Mouse (Mus musculus) heart, adult 18-20 months (tissue): ENCODE data around the gene Acox2. TPM values are rescaled to one million over a fixed set of nuclear protein-coding genes. Genes with fewer than 3 reads are reported as not detected.
A peak's percentile ranks its signal among the peaks of the same experiment; 100 is the strongest.
"Not testable (repeated sequence)": the region's sequence is repeated elsewhere in the genome, so short reads cannot be mapped to it uniquely, and the experiment has no call there.

Experiments used
- DNase-seq, 2 experiments: peaks; one replicate each; pipeline ENCODE4 v3.0.0; 2021 to 2022; ENCODE audit warnings: mixed read lengths in 1 of 2
- long read RNA-seq, 2 experiments: library from polyadenylated mRNA; stranded (forward); transcript quantifications; one replicate each; pipeline ENCODE4 v2.0.0; 2021
- total RNA-seq, 2 experiments: library from RNA; stranded (reverse); gene quantifications; 2 replicates each; pipeline ENCODE4 v1.2.3; 2021

Acox2 gene
- under 1 TPM; 0.35 to 0.72 TPM for total RNA-seq
- long read RNA-seq, experiment 1, result 0 reads
- long read RNA-seq, experiment 2, result 0 reads

DNA sequence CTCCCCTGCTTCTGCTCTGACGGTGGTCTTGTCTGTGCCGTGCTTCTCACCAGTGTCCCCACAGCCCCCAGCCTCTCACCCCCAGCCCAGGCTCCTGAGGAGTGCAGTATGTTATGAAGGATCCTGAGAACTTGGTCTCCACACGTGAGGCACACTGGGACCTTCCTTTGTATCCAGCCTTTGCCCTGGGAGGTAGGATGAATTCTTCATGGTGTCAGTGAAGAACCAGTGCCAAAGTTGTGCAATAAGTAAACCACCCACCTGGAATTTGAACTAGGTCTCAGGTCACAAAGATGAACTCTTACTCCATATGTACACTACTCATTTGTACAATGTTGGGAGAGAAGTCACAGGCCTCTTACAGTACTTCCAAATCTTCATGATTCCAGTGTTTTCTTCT lies at the start of gene Acox2:
TSS of gene Acox2 (minus strand) at position 188 of the 400 bp plus-strand sequence.
- no peak for DNase-seq

DNA sequence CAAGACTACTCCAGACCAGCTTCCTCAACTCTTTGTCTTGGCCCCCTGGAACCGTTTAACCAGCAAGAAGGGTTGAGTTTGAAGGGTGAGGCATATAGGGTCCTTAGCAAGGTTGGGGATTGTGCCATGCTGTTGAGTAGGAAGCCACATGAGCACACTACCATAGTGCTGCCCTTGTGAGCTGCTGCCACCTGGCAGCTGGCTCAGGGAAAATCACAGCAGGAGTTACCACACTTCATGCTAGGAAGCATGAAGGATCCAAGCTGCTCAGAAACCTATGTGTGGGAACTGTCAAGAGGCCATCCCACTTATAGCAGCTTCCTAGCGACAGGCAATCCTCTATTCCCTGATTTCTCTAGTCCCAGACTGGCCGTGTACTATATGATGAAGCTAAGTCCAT lies 49.5 kb upstream of the Acox2 start:
- DNase-seq, result no peak

DNA sequence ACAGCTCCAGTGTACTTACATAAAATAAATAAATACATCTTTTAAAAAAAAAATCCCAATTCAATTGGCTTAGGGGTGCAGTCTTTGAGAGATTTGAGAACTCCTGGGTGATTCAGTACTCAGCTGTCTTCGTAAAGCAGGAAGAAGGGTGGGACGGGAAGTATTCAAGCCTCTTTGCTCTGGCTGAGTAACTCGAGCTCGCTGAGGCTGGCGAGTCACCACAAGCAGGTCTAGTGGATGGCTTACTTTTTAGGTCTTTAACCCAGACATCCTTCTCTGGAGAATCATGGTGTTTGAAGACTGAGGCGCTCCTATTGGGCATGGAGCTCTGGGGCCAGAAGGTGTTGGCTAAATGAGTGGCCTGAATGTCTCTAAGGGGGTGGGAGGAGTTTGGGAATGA lies 47.7 kb upstream of the Acox2 start:
- no peak for DNase-seq

DNA sequence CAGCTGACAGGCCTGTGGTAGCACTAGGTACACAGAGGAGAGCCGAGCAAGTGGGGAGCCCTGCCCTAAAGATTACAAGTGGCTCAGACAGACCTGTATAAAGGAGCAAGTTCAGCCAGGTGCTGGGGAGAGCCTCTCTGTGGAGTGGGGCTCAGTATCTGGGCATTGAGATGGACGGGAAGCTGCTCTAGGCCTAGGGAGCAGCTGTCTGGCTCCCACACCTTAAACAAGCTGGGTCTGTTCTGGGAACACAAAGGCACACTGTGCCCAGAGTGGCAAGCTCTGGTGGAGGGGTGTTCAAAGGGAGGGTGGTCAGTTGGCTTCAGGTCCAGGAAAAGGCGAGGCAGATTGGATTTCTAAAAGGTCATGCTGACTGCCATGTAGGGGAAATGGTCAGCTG lies 45.9 kb upstream of the Acox2 start:
- DNase-seq, result no peak

DNA sequence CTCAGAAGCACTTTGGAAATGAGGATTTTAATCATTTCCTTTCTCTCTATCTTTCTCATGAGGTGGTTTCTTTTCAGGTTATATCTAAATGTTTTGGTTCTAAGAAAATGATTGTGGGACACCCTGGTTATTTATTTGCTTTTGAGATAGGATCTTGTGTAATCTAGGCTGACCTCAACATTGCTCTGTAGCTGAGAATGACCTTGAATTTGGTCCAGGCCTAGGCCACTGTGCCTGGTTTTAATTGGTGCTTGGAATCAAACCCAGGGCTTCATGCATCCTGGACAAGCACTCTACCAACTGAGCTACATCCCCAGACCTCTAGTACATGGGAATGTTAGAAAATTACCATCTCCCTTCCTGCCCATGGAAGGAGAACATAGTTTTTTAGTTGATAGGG lies 44.9 kb upstream of the Acox2 start:
- DNase-seq, result no peak

DNA sequence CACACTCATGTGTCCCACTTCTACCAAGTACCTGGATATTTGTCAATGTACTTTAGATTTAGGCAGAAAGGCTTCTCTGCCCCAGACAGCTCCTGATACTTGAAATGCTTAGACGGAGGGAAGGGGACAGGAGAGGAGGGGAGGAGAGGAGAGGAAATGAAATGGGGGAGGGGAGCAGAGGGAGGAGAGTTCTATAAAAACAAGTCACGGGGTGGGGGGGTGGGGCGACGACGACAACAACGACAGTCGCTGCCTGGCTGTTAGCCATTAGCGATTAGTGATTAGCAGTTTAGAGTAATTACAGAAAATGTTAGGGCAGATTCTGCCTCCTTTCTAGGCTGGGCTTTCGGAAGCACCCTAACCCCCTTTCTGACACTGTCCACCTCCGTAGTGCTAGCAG lies 43.5 kb upstream of the Acox2 start:
- no peak for DNase-seq

DNA sequence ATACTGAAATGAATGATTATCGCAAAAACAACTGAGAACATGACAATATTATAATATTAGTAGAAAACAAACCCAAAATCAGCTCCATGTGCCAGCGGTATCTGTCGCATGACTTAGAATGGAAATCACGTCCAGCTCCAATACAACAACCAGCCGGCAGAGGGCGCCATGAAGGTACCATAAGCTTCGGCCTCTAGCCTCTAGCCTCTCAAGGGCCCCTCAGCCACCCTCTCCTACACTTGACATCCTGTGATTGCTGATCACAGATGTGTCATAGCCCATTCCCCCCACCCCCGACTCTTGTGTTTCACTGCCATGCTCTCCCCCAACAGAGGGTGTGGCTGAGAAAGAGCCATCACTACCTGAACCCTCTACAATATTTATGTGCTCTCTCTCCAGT lies 41.1 kb upstream of the Acox2 start:
- peak; percentile 52 to 80 for DNase-seq

DNA sequence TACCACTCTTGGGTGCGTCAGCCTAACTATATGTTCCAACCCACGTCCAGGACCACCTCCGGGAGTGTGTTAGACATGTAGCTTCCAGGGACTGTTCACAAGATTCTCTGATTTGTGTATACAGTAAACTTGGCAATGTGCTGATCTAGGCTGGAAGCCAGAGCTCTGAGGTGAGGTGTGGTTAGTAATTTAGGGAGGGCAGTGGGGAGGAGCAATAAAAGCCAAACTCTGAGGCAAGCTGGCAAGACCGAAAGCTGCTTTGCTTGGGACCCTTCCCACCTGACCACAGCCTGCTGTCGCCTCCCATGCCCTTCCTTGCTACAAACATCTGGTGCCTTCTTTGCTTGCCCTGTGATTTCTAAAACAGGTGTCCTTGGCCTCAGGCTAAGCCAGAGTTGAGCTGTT lies 38.7 kb upstream of the Acox2 start:
- DNase-seq, result no peak

DNA sequence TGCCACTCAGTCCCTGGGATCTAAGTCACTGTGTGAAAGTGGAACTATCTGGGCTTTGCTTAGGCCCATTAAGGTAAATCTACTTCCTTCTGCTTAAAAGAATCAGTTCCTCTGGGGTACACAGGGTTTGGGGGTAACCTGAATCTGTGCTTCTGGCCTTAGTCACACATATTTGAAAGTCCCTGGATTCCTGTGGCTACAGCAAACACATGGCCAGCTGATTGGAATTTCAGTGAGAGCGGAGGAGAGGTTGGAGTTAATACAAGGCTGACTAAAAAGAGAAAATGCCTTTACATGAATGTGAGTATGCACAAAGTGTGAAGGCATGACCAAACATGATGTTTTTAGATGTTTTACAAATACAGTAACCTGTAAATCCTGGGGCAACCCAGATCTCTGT lies 35.1 kb upstream of the Acox2 start:
- DNase-seq, result no peak

DNA sequence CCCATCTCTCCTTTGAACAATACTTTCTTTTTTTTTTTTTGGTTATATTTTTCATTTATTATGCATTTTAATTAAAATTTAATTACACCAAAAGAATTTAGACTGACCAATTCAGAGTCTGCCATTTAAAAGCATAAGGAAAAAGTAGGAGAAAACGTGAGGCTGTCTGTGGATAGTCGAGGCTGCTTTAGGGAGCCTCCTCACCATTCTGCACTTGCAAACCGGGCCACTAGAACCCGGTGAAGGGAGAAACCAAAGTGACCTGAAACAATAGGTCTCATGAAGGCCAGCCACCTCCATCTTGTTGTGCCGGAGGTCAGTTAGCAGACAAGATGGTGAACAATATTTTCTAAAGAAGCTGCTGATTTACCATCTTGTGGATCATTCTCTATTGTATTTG lies 27.4 kb upstream of the Acox2 start:
- peak in 1 of 2 experiments; percentile 77 for DNase-seq

DNA sequence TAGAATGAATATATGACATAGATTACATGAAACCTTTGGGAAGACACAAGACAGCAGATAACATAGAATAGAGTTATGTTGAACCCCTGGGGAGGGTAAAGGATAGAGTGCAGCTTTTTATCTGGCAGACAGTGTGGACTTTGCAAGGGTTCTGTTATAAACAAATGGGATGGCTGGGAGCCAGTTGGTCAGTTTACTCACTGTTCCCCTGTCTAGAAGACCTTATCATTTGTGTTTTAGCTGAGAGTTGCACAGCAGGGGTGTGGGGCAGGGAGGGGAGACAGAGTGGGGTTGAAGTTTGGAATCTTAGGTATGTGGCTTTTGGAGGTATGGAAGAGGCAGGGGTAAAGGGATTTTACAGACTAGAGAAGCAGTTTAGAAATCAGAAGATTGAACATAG lies 24.6 kb upstream of the Acox2 start:
- no peak for DNase-seq

DNA sequence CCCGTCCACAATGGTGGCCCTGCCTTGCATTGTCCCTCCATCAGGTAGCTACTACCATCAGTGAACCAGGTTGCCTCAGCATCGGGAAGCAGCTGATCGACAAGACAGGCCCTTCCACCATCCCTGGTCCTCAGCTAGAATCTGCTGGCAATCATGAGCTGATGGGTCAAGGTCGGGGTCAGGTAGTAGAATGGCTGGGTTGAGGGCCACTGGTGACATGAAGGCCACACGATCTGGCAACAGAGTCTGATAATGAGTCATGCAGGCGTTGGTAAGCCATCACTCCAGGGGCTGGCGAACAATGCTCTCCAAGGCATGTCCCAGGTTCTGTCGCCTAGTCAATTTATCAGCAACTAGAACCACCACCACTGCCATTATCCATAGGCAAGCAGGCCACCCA lies 12.1 kb upstream of the Acox2 start:
- DNase-seq, result not testable (repeated sequence)

DNA sequence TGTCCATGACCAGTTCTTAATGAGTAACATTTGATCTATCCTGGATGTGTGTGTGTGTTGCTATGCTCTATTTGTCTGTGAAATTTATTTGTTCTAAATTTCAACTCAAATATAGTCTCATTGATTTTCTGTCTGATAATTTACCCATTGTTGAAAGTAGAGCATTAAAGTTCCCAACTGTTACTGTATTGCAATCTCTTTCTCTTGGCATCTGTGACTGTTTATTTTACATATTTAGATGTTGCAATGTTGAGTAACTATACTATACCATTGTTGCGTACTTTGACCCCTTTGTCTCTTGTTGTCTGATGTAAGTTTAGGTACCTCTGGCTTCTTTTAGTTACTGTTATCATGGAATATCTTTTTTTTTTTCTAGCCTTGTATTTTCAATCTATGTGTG lies 5.2 kb upstream of the Acox2 start:
- no peak for DNase-seq

DNA sequence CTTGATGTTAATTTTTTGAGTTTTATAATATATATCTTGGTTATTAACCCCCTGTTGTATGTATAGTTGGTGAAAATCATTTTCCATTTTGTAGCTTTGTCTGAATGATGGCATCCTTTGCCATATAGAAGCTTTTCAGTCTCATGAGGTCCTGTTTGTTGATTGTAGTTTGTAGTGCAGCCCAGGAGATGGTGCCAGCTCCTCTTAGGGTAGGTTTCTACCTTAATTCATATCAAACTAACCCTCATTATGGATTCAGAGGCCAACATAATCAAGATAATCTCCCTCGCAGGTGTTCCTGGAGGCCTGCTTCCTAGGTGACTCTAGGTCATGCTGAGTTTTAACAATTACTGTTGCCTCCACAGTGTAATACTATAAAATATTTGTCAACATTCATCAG lies 3.1 kb upstream of the Acox2 start:
- DNase-seq, result no peak

DNA sequence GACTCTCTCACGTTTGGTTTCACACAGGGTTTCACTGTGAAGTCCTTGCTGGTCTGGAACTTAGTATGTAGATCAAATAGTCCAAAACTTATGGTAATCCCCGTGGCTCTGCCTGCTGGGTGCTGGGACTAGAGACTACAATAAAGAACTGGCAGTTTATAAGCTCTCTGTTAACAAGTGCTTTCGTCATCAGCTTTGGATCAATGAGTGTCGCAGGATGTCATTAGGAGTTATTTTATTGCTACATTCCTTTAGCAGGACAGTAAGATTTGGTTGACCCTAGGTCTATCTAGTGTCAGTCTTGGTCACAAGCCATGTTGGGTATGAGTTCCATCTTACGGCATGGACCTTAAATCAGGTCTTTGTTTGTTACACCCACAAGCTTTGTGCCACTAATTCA lies 1.1 kb upstream of the Acox2 start:
- DNase-seq, result no peak

DNA sequence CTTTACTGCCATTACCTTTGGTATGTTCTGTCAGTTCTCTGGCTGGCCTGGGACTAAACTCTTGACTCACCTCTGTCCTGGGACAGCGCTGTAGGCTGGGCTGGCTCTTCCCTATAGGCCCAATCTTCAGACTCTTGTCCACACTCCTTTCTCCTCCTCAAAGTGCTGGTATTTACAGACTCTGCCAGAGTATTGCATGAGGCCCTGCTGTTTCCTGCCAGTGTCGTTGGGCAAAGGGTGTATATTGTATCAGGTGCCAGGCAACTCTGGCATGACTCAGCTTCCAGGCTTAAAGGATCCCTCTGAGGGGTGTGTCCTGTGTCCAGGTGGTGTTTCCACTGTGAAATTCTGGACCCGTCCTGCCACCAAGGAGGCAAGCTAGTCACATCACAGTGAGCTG lies 401 bp downstream of the Acox2 start:
- DNase-seq, result peak in 1 of 2 experiments; percentile 9

DNA sequence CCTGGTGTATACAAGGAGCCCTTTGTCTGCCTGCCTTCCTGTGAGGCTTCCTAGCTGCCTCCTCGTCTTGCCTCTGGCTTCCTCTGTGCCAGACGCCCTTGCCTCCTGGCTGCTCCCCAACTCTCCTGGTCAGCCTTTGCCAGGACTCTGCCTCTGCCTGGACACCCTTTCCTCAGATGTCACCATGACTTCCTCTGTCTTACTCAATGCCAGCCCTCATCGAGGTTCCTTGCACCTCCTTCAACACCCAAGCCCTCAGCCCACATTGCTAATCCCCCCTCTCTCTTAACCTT lies 872 bp downstream of the Acox2 start:
- peak; percentile 25 to 33 for DNase-seq

DNA sequence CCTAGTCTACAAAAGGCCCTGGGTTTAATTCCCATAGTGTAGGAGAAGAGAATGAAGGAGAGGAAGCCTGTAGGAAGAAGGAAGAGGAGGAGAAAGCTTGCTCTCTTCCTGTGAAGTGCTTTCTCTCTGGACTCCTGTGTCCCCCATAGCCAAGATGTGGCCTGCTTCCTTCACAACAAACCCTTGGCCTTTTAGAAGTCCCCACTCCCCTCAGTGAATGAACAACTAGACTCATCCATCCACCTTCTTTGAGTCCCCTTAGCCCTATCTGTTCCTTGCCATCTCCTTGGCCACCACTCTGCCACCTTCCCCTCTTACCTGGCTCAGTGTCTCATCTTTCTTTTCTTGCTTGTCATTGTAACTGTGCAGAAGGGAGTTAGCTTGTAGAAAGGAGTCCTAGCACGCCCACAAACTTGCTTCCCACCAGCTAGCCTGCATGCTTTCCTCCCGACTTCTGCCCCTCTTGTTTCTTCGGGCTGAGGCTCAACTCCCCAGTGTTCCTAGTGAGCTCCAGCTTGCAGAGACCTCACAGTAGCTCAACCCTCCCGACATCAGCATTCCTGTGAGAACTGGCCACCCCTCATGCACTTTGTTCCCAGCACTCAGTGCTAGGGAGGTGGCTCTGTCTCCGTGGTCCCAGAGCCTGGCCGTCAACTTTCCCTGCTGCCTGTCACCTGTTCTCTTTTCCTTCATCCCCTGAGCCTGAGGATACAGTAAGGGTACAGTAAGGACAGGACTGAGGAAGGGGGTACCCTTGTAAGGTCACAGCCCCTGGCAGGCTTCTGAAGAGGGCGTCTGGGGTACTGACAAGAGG lies 1.4 kb downstream of the Acox2 start:
- DNase-seq, result no peak

DNA sequence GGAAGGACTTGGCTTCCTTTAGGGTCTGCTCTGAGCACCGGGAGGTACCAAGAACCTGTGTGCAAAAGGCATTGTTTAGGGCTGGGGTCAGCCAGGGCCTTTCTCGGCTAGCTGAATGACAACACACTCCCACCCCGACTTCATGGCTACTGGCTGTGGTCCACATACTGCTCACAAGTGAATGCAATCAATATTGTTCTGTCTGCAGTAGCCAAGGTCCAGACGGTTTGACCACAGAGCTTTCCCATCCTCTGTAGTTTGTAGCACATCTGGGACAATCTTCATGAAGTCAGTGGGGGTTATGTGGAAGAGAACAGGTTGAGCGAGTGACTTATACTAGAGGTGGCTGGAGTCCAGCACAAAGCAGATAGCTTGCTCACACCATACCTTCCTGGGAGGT lies 2.3 kb downstream of the Acox2 start:
- DNase-seq, result no peak

DNA sequence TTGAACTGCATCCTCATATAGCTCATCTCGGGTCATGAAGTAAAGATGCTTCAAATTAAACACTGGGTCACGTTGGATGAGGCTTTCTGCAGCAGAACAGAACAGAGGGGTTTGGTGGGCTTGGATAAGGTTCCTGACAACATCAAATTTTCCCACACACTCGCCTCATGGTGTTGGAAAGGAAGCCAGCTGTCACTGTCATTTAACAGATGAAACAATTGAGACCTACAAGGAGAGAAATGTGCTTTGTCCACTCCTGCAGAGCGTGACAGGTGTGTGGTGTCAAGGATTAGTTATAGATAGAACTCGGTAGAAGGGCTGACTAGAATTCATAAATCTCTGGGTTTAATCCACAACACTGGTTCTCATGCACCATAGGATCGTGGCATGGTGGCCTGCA lies 3.1 kb downstream of the Acox2 start:
- DNase-seq, result no peak

DNA sequence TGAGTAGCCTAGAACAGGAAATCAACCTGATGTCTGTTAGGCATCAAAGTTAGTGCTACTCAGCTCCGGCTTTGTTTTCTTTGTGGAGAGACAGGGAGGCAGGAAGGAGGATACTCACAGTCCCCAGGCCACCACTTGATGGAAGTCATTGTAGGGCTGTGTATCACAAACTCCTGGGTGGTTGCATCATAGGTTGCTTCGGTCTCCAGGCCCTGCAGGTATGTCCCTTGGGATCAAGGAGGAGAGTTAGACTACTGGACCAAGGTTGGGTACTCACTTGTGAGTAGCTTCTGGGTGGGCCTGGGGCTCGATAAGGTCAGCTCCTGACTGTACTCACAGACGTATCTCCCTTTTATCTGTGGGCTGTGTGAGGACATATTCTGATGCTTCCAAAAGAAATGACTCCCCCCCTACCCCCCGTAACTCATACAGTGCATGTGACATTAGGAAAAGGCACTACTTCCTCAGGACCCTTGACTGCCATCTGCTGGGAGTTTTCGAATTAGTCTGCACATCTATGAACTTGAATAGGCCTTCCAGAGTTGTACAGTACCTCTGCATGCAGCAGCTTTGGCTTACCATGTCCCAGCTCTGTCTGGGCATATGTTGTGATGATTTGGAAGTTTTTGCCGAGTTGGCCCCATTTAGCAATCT lies 4.0 kb downstream of the Acox2 start:
- DNase-seq, result peak; percentile 53 to 79

DNA sequence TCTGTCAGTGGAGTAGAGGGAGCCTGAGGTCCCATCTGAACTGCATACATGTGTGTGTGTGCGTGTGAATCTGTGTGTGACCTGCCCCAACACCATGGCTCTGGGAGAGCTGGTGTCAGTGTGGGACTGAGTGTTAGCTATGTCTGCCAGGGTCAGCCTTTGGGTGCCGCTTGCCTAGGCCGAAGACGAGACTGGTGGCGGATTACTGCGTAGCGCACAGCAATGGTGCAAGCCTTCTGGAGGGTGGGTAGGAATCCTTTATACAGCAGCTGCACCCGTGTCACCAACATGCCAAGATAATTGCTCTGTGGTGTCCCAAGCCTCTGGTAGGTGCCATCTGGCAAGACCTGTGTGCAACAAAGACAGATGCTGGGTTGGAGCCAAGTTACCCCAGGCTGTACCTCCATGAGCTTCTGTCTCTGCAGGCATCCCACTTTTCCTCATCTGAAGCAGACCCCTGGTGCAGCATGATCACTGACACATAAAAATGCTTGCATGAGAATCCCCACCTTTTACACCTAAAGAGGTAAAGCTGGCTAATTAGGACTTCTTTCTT lies 7.7 kb downstream of the Acox2 start:
- no peak for DNase-seq

DNA sequence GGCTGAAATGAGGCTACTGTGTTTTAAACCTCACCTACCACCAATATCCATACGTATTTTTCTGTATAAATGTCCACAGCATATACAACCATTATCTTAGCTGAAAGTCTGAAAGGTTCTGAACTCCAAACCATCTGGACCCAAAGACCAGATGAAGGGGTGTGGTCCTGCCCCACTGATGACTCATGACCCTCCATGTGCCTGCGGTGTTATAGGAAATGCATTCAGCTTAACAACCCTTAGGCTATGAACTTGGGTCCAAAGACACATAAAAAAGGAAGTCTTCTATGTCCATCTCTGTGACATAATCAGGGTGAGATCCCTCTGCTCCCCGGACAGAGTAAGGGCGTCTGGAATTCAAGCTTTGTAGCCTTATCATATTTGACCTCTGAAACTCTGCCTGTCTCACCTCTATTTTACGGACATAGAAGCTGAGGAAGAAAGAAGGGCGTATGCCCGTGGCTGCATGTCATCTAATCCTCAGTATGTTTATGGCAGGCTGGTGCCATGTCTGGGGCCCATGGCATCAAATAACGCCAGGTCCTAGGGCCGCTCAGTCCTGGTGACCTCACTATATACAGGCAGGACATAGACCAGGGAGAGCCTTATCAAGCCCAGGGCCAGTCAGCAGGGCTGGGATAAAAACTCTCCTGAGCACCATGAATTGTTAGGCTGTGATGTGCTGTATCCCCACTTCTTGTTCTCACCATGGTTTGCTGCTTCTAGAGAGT lies 8.8 kb downstream of the Acox2 start:
- DNase-seq, result no peak
